Mouse (Mus musculus): ENCODE measurements around the gene Ptpn13. TPM values are rescaled to one million over a fixed set of nuclear protein-coding genes. Genes with fewer than 3 reads are reported as not detected.

Ptpn13 gene
- polyA plus RNA-seq, 1 experiment, result 7.6 TPM

- WGBS, result 94% methylated on average over 6 of the region's 6 CpGs
- H3K27ac ChIP-seq (ENCODE audit: control insufficient read depth, insufficient read depth, low read length), result no peak overlapping the region
- no peak for TF ChIP-seq CTCF (IDR thresholded peaks at IDR 0.05; ENCODE audit: borderline replicate concordance, control insufficient read depth, extremely low read depth, insufficient read depth, low read length, poor library complexity)
- TF ChIP-seq POLR2A (IDR thresholded peaks at IDR 0.05; ENCODE audit: control insufficient read depth, extremely low read depth, insufficient read depth, low read length, poor library complexity), result no peak
- no peaks in the 10 kb centered on the region for H3K27me3 ChIP-seq (ENCODE audit: control insufficient read depth, insufficient read depth, low read length)
- H3K4me3 ChIP-seq (ENCODE audit: control insufficient read depth, insufficient read depth, low read length), result no peak overlapping the region
- no peaks in the 10 kb centered on the region for H3K4me1 ChIP-seq (replicated peaks; ENCODE audit: control insufficient read depth, insufficient read depth, low read length)
- no peak for DNase-seq
- H3K36me3 ChIP-seq (ENCODE audit: control insufficient read depth, insufficient read depth, low read length), result no peaks in the 10 kb centered on the region
These were observed 172.6 kb downstream of the Ptpn13 start for GRCm38 (mm10) chr5:103597604-103598003.

DNA sequence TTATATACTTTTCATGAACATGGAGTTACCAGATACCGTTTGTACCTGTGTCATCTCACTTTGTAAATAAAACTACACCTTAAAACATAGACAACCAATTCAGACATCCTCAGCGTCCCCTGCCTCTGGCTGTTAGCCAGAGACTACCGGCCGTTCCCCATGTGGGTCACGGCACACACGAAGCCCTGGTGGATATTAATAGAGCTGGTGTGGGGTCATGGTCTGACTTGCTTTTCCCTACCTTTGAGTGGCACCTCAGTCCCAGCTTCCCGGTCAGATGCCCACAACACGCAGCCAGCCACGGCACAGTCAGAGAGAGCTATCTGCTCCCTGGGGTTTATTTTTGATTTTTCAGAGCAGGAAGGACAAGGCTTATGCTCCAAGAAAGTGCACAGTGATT is 173.3 kb downstream of the Ptpn13 start:
- DNase-seq, result no peak
- H3K27ac ChIP-seq (ENCODE audit: control insufficient read depth, insufficient read depth, low read length), result no peak overlapping the region
- 94% methylated on average over 9 of the region's 9 CpGs for WGBS
- no peaks in the 10 kb centered on the region for H3K27me3 ChIP-seq (ENCODE audit: control insufficient read depth, insufficient read depth, low read length)
- no peaks in the 10 kb centered on the region for H3K4me1 ChIP-seq (replicated peaks; ENCODE audit: control insufficient read depth, insufficient read depth, low read length)
- no peaks in the 10 kb centered on the region for H3K36me3 ChIP-seq (ENCODE audit: control insufficient read depth, insufficient read depth, low read length)
- no peak overlapping the region for H3K4me3 ChIP-seq (ENCODE audit: control insufficient read depth, insufficient read depth, low read length)
- TF ChIP-seq POLR2A (IDR thresholded peaks at IDR 0.05; ENCODE audit: control insufficient read depth, extremely low read depth, insufficient read depth, low read length, poor library complexity) (no peak), CTCF (IDR thresholded peaks at IDR 0.05; ENCODE audit: borderline replicate concordance, control insufficient read depth, extremely low read depth, insufficient read depth, low read length, poor library complexity) (no peak)

GRCm38 (mm10) chr5:103598881-103599280 is 173.9 kb downstream of the Ptpn13 start:
- no peak overlapping the region for H3K27ac ChIP-seq (ENCODE audit: control insufficient read depth, insufficient read depth, low read length)
- no peak for DNase-seq
- H3K27me3 ChIP-seq (ENCODE audit: control insufficient read depth, insufficient read depth, low read length), result no peaks in the 10 kb centered on the region
- H3K4me1 ChIP-seq (replicated peaks; ENCODE audit: control insufficient read depth, insufficient read depth, low read length), result no peaks in the 10 kb centered on the region
- no peaks in the 10 kb centered on the region for H3K36me3 ChIP-seq (ENCODE audit: control insufficient read depth, insufficient read depth, low read length)
- TF ChIP-seq POLR2A (IDR thresholded peaks at IDR 0.05; ENCODE audit: control insufficient read depth, extremely low read depth, insufficient read depth, low read length, poor library complexity) (no peak), CTCF (IDR thresholded peaks at IDR 0.05; ENCODE audit: borderline replicate concordance, control insufficient read depth, extremely low read depth, insufficient read depth, low read length, poor library complexity) (no peak)
- WGBS, result 95% methylated on average over 5 of the region's 5 CpGs
- H3K4me3 ChIP-seq (ENCODE audit: control insufficient read depth, insufficient read depth, low read length), result no peak overlapping the region

- no peak for TF ChIP-seq CTCF (IDR thresholded peaks at IDR 0.05; ENCODE audit: borderline replicate concordance, control insufficient read depth, extremely low read depth, insufficient read depth, low read length, poor library complexity)
- no peak for TF ChIP-seq POLR2A (IDR thresholded peaks at IDR 0.05; ENCODE audit: control insufficient read depth, extremely low read depth, insufficient read depth, low read length, poor library complexity)
- Histone ChIP-seq H3K27ac (ENCODE audit: control insufficient read depth, insufficient read depth, low read length) (no peak overlapping the region), H3K36me3 (ENCODE audit: control insufficient read depth, insufficient read depth, low read length) (no peaks in the 10 kb centered on the region), H3K27me3 (ENCODE audit: control insufficient read depth, insufficient read depth, low read length) (no peaks in the 10 kb centered on the region), H3K4me1 (replicated peaks; ENCODE audit: control insufficient read depth, insufficient read depth, low read length) (no peaks in the 10 kb centered on the region), H3K4me3 (ENCODE audit: control insufficient read depth, insufficient read depth, low read length) (no peak overlapping the region)
- 93% methylated on average over 11 of the region's 11 CpGs for WGBS
- DNase-seq, result no peak
These were observed 178.3 kb downstream of the Ptpn13 start for GRCm38 (mm10) chr5:103603115-103603893.

DNA sequence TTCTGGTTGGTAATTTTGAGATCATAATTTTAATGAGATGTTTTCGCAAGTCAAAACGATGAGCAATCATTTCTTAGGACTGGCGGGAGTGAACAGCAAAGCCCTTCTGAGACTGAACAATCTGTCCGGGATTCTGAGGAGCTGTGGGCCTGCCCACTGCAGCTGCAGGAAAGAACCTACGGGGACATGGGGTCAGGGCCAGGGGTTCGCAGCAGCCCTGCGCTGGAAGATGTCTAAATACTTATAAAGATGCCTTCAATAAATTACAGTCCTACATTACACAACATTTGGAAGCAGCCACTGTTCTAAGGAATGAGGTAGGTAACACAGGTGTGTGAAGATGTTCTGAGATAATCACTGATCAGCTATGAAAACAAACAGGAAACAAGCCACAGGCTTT is 180.7 kb downstream of the Ptpn13 start:
- 92% methylated on average over 7 of the region's 7 CpGs for WGBS
- no peak for TF ChIP-seq POLR2A (IDR thresholded peaks at IDR 0.05; ENCODE audit: control insufficient read depth, extremely low read depth, insufficient read depth, low read length, poor library complexity)
- no peak for TF ChIP-seq CTCF (IDR thresholded peaks at IDR 0.05; ENCODE audit: borderline replicate concordance, control insufficient read depth, extremely low read depth, insufficient read depth, low read length, poor library complexity)
- no peak for DNase-seq
- Histone ChIP-seq H3K4me3 (ENCODE audit: control insufficient read depth, insufficient read depth, low read length) (no peak overlapping the region), H3K4me1 (replicated peaks; ENCODE audit: control insufficient read depth, insufficient read depth, low read length) (no peaks in the 10 kb centered on the region), H3K36me3 (ENCODE audit: control insufficient read depth, insufficient read depth, low read length) (no peaks in the 10 kb centered on the region), H3K27me3 (ENCODE audit: control insufficient read depth, insufficient read depth, low read length) (no peaks in the 10 kb centered on the region), H3K27ac (ENCODE audit: control insufficient read depth, insufficient read depth, low read length) (no peak overlapping the region)

DNA sequence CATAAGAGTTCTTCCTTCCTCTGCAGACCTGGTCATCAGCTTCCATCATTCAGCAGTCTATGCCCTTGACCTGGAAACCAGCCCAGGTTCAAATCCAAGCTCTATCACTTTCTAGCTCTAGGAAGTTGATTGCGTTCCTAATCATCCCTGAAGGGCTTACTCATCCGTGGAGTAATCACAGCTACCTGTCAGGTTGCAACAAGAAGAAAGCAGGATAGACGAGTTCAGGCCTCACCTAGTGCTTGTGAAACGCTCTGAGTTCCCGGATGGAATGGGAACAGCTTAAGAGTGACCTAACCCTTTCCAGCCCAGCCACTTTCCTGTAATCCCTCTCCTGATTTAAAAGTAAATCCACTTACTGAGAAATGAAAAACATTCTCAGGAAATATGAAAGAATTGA is 185.2 kb downstream of the Ptpn13 start:
- H3K4me1 ChIP-seq (replicated peaks; ENCODE audit: control insufficient read depth, insufficient read depth, low read length), result no peaks in the 10 kb centered on the region
- no peak overlapping the region for H3K27ac ChIP-seq (ENCODE audit: control insufficient read depth, insufficient read depth, low read length)

More for the DNA sequence above, 185.2 kb downstream of the Ptpn13 start:
- Histone ChIP-seq H3K36me3 (ENCODE audit: control insufficient read depth, insufficient read depth, low read length) (no peaks in the 10 kb centered on the region), H3K4me3 (ENCODE audit: control insufficient read depth, insufficient read depth, low read length) (no peak overlapping the region), H3K27me3 (ENCODE audit: control insufficient read depth, insufficient read depth, low read length) (no peaks in the 10 kb centered on the region)
- 87% methylated on average over 5 of the region's 5 CpGs for WGBS
- DNase-seq, result no peak
- TF ChIP-seq POLR2A (IDR thresholded peaks at IDR 0.05; ENCODE audit: control insufficient read depth, extremely low read depth, insufficient read depth, low read length, poor library complexity), result no peak
- no peak for TF ChIP-seq CTCF (IDR thresholded peaks at IDR 0.05; ENCODE audit: borderline replicate concordance, control insufficient read depth, extremely low read depth, insufficient read depth, low read length, poor library complexity)

All from thymus, adult 2 months (tissue).